Mouse (Mus musculus) intestine, embryonic 14.5 days (tissue): ENCODE measurements around the gene Vps35l. TPM values are rescaled to one million over a fixed set of nuclear protein-coding genes. Genes with fewer than 3 reads are reported as not detected.

Source experiments
- ATAC-seq: fragments of 200-750 bp; cut with Nextera tagmentation; replicated peaks from 2 replicates; pipeline ENCODE4 v1.8.0; 2017; ENCODE audit warnings: low read depth, moderate number of reproducible peaks, moderate TSS enrichment, moderate library complexity; ENCODE audit not compliant: low FRiP score, low TSS enrichment
- DNase-seq: peaks from one replicate; pipeline ENCODE4 v3.0.0-alpha.2; 2018; ENCODE audit warnings: low spot score
- H3K27ac ChIP-seq: fragments of 300-500 bp; sonication (generic); 2 replicates; pipeline ENCODE4 v1.5.1; 2014; ENCODE audit warnings: low read depth, mild to moderate bottlenecking, control low read depth
- H3K27me3 ChIP-seq: fragments of 300-500 bp; sonication (generic); replicated peaks from 2 replicates; pipeline ENCODE4 v1.6.1; 2014; ENCODE audit warnings: low read length, control low read depth; ENCODE audit not compliant: control insufficient read depth, insufficient read depth
- H3K36me3 ChIP-seq: fragments of 300-500 bp; sonication (generic); 2 replicates; pipeline ENCODE4 v1.6.1; 2014; ENCODE audit warnings: low read length, control low read depth; ENCODE audit not compliant: control insufficient read depth, insufficient read depth
- H3K4me1 ChIP-seq: fragments of 300-500 bp; sonication (generic); replicated peaks from 2 replicates; pipeline ENCODE4 v1.6.1; 2014; ENCODE audit warnings: low read length, control low read depth, mixed read lengths; ENCODE audit not compliant: control insufficient read depth, insufficient read depth
- H3K4me2 ChIP-seq: fragments of 300-500 bp; sonication (generic); 2 replicates; pipeline ENCODE4 v1.6.1; 2014; ENCODE audit warnings: low read length
- H3K4me3 ChIP-seq: fragments of 300-500 bp; sonication (generic); 2 replicates; pipeline ENCODE4 v1.5.1; 2014; ENCODE audit warnings: low read depth, low read length, control low read depth, mixed read lengths
- H3K9ac ChIP-seq: fragments of 300-500 bp; sonication (generic); 2 replicates; pipeline ENCODE4 v1.6.1; 2014; ENCODE audit warnings: mild to moderate bottlenecking, low read length
- H3K9me3 ChIP-seq: fragments of 300-500 bp; sonication (generic); 2 replicates; pipeline ENCODE4 v1.6.1; 2016; ENCODE audit warnings: low read length, control low read depth; ENCODE audit not compliant: control insufficient read depth
- WGBS: fragments of 180-500 bp; shearing (Covaris S2); extraction: QIAGEN DNeasy Blood & Tissue Kit; methylation state at CpG from one replicate; pipeline ENCODE4 v1.1.7; 2014; 5-methylcytosine and 5-hydroxymethylcytosine counted together
- polyA plus RNA-seq: library from polyadenylated mRNA; unstranded; fragments of >200 nt; fragmentation: Nextera tagmentation; extraction: Ambion mirVana; gene quantifications from 2 replicates; pipeline ENCODE4 v1.2.1, GENCODE M21; 2014

Vps35l gene
- polyA plus RNA-seq, 1 experiment from 2014 or later, result 67.7 TPM

- Histone ChIP-seq H3K9ac (no peak overlapping the region), H3K4me2 (no peak overlapping the region), H3K4me3 (no peak overlapping the region), H3K27me3 (no peaks in the 10 kb centered on the region), H3K27ac (no peak overlapping the region), H3K36me3 (no peaks in the 10 kb centered on the region), H3K9me3 (no peaks in the 10 kb centered on the region), H3K4me1 (no peaks in the 10 kb centered on the region)
- ATAC-seq (no peak), DNase-seq (no peak)
- 85% methylated on average over 3 of the region's 3 CpGs for WGBS
These were observed 139.5 kb downstream of the Vps35l start for GRCm38 (mm10) chr7:118879466-118880029.

- Histone ChIP-seq H3K4me1 (no peaks in the 10 kb centered on the region; the same call in 1 of the 2 replicates), H3K36me3 (no peaks in the 10 kb centered on the region), H3K27ac (no peak overlapping the region), H3K9me3 (no peaks in the 10 kb centered on the region), H3K9ac (no peak overlapping the region), H3K4me2 (no peak overlapping the region), H3K27me3 (no peaks in the 10 kb centered on the region), H3K4me3 (no peak overlapping the region)
- ATAC-seq (no peak), DNase-seq (no peak)
- 62% methylated on average over 4 of the region's 4 CpGs for WGBS
These were observed 143.9 kb downstream of the Vps35l start for GRCm38 (mm10) chr7:118883957-118884356.

DNA sequence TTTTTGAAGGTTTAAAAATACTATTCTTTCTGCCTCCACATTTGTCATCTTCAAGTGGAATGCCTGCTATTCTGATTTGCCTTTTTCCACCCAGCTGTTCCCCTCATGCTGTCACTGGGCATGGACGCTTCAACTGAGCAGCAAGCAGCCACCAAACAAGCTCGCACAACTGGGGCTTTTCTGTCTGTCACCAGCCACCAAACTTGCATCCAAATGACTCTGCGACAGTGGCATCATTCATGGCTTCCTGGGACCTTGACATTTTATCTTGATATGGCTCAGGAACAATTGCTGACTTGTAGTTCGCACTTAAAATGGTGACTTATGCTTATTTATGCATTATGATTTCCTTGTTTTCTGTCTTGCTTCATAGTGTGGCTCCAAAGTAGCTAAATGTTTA lies 144.9 kb downstream of the Vps35l start:
- Histone ChIP-seq H3K4me2 (no peak overlapping the region), H3K4me3 (no peak overlapping the region), H3K9me3 (no peaks in the 10 kb centered on the region), H3K27me3 (no peaks in the 10 kb centered on the region), H3K4me1 (no peaks in the 10 kb centered on the region; the same call in 1 of the 2 replicates), H3K36me3 (no peaks in the 10 kb centered on the region), H3K9ac (no peak overlapping the region), H3K27ac (no peak overlapping the region)
- DNase-seq, result no peak
- WGBS, result 79% methylated on average over 4 of the region's 4 CpGs
- ATAC-seq, result no peak

GRCm38 (mm10) chr7:118887303-118888055 lies 147.5 kb downstream of the Vps35l start:
- H3K9me3 ChIP-seq, result no peaks in the 10 kb centered on the region

GRCm38 (mm10) chr7:118889046-118889680 lies 149.1 kb downstream of the Vps35l start:
- WGBS, result 28% methylated on average over 3 of the region's 3 CpGs
- Histone ChIP-seq H3K36me3 (no peaks in the 10 kb centered on the region), H3K27ac (no peak overlapping the region), H3K27me3 (no peaks in the 10 kb centered on the region), H3K9ac (no peak overlapping the region), H3K4me2 (no peak overlapping the region), H3K4me3 (no peak overlapping the region), H3K9me3 (no peaks in the 10 kb centered on the region), H3K4me1 (no peaks in the 10 kb centered on the region; the same call in 1 of the 2 replicates)
- ATAC-seq (no peak), DNase-seq (no peak)

More at GRCm38 (mm10) chr7:118887303-118888055, 147.5 kb downstream of the Vps35l start:
- WGBS, result 45% methylated on average over 6 of the region's 6 CpGs
- Histone ChIP-seq H3K4me2 (no peak overlapping the region), H3K27me3 (no peaks in the 10 kb centered on the region), H3K36me3 (no peaks in the 10 kb centered on the region), H3K4me1 (no peaks in the 10 kb centered on the region; the same call in 1 of the 2 replicates), H3K27ac (no peak overlapping the region), H3K4me3 (no peak overlapping the region), H3K9ac (no peak overlapping the region)
- DNase-seq (no peak), ATAC-seq (no peak)

Other genes starting within 250 kb of the Vps35l start
- 2.6 and 2.8 TPM in 2 replicates for gene Itpripl2, start 248.3 kb upstream of the Vps35l start, polyA plus RNA-seq
- 139 and 142 TPM in 2 replicates for gene Coq7, start 206.9 kb upstream of the Vps35l start, polyA plus RNA-seq
- 3.7 and 4.0 TPM in 2 replicates for gene Tmc7, start 155.5 kb upstream of the Vps35l start, polyA plus RNA-seq
- gene Tmc5, start 142.9 kb upstream of the Vps35l start, polyA plus RNA-seq, result 4.1 and 5.3 TPM in 2 replicates
- gene Gde1, start 34.4 kb upstream of the Vps35l start, polyA plus RNA-seq, result 114 and 125 TPM in 2 replicates
- 8.3 and 9.0 TPM in 2 replicates for gene Ccp110, start 27.7 kb upstream of the Vps35l start, polyA plus RNA-seq
- gene Iqck, start 115.5 kb downstream of the Vps35l start, polyA plus RNA-seq, result 2.2 and 2.8 TPM in 2 replicates
- gene Knop1, start 116.0 kb downstream of the Vps35l start, polyA plus RNA-seq, result 112 and 115 TPM in 2 replicates